Mouse (Mus musculus) heart, adult 8-10 months (tissue): ENCODE measurements around the gene Map3k5. TPM values are rescaled to one million over a fixed set of nuclear protein-coding genes. Genes with fewer than 3 reads are reported as not detected.

Experiments used
- DNase-seq: peaks from one replicate; pipeline ENCODE4 v3.0.0; 2022; ENCODE audit warnings: low spot score
- total RNA-seq, 4 experiments: library from RNA; stranded (reverse); gene quantifications; 2 replicates each; pipeline ENCODE4 v1.2.4; 2022

The Map3k5 gene
- total RNA-seq, 4 experiments from 2014 or later: 39.6 to 45.7 (median 40.9) TPM

- peak; percentile 11 for DNase-seq
Observed at GRCm38 (mm10) chr10:20190139-20190747, 256.0 kb downstream of the Map3k5 start.

Other genes starting within 250 kb of the Map3k5 start
- gene Il20ra, start 221.9 kb upstream of the Map3k5 start, total RNA-seq: not detected
- not detected for gene Slc35d3, start 83.0 kb upstream of the Map3k5 start, total RNA-seq
- gene Pex7, start 26.8 kb upstream of the Map3k5 start, total RNA-seq: 10 to 100 TPM; 32.5 to 36.9 (median 34.6) TPM
- 10 to 100 TPM; 13.7 to 20.4 (median 15.3) TPM for gene Map7, start 214.0 kb downstream of the Map3k5 start, total RNA-seq